Mouse (Mus musculus) liver, embryonic 13.5 days (tissue): ENCODE measurements around the gene 4930563M21Rik. TPM values are rescaled to one million over a fixed set of nuclear protein-coding genes. Genes with fewer than 3 reads are reported as not detected.
"Not testable (repeated sequence)": the region's sequence is repeated elsewhere in the genome, so short reads cannot be mapped to it uniquely, and the experiment has no call there.

Source experiments
- ATAC-seq: fragments of 200-750 bp; cut with Nextera tagmentation; 2 replicates; pipeline ENCODE4 v1.8.0; 2017; ENCODE audit warnings: low read depth, mild to moderate bottlenecking, moderate number of reproducible peaks, moderate library complexity
- DNase-seq: peaks from one replicate; pipeline ENCODE4 v3.0.0; 2022
- H3K27ac ChIP-seq: fragments of 300-500 bp; sonication (generic); 2 replicates; pipeline ENCODE4 v1.5.1; 2015; ENCODE audit warnings: moderate library complexity, mild to moderate bottlenecking, inconsistent platforms
- H3K27me3 ChIP-seq: fragments of 300-500 bp; sonication (generic); 2 replicates; pipeline ENCODE4 v1.6.1; 2015; ENCODE audit warnings: mild to moderate bottlenecking, inconsistent platforms
- H3K36me3 ChIP-seq: fragments of 300-500 bp; sonication (generic); 2 replicates; pipeline ENCODE4 v1.6.1; 2015; ENCODE audit warnings: mild to moderate bottlenecking, inconsistent platforms
- H3K4me1 ChIP-seq: fragments of 300-500 bp; sonication (generic); replicated peaks from 2 replicates; pipeline ENCODE4 v1.6.1; 2015; ENCODE audit warnings: inconsistent platforms
- H3K4me2 ChIP-seq: fragments of 300-500 bp; sonication (generic); 2 replicates; pipeline ENCODE4 v1.6.1; 2015; ENCODE audit warnings: inconsistent platforms, mild to moderate bottlenecking, moderate library complexity
- H3K4me3 ChIP-seq: fragments of 300-500 bp; sonication (generic); replicated peaks from 2 replicates; pipeline ENCODE4 v1.5.1; 2015; ENCODE audit warnings: mild to moderate bottlenecking, inconsistent platforms
- H3K9ac ChIP-seq: fragments of 300-500 bp; sonication (generic); 2 replicates; pipeline ENCODE4 v1.6.1; 2015; ENCODE audit warnings: mild to moderate bottlenecking, inconsistent platforms
- H3K9me3 ChIP-seq: fragments of 300-500 bp; sonication (generic); replicated peaks from 2 replicates; pipeline ENCODE4 v1.6.1; 2016; ENCODE audit warnings: inconsistent platforms
- WGBS: fragments of 180-500 bp; shearing (Covaris S2); methylation state at CpG from one replicate; pipeline ENCODE4 v1.1.7; 2015; ENCODE audit not compliant: insufficient replicate concordance; 5-methylcytosine and 5-hydroxymethylcytosine counted together
- polyA plus RNA-seq: library from polyadenylated mRNA; unstranded; fragments of >200 nt; fragmentation: Nextera tagmentation; extraction: Ambion mirVana; gene quantifications from 2 replicates; pipeline ENCODE4 v1.2.1, GENCODE M21; 2015

4930563M21Rik gene
- polyA plus RNA-seq, result not detected in 2 replicates

- H3K9me3 ChIP-seq, result no peaks in the 10 kb centered on the region
- no peak within 1 kb of the TSS for H3K27ac ChIP-seq
- H3K9ac ChIP-seq, result no peak within 1 kb of the TSS
- H3K27me3 ChIP-seq, result no peaks in the 10 kb centered on the region
- no peak within 1 kb of the TSS for H3K4me3 ChIP-seq
- H3K4me1 ChIP-seq, result no peaks in the 10 kb centered on the region
- no peak within 1 kb of the TSS for H3K4me2 ChIP-seq
- DNase-seq, result no peak
- WGBS, result 48% methylated on average over 4 of the region's 4 CpGs
- ATAC-seq, result no peak
- no peaks in the 10 kb centered on the region for H3K36me3 ChIP-seq
Observed at GRCm38 (mm10) chr9:56010450-56010849, at the start of gene 4930563M21Rik. TSS of gene 4930563M21Rik (minus strand) at chr9:56010550.

DNA sequence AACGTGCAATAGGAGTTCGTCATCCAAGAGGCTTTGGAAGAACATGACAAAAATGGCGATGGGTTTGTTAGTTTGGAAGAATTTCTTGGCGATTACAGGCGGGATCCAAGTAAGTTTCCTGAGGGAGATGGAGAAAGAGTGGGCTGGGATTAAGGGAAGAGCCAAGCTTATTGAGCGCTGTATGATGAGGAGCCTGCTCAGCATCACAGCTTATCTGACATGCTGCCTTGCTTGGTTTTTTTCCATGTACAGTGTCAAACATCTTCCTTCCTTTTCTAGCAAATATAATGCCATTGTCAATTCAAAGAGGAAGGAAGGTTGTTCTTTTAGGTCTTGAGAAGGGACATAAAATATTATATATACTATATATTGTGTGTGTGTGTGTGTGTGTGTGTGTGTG lies 45.8 kb upstream of the 4930563M21Rik start:
- Histone ChIP-seq H3K9ac (no peak overlapping the region), H3K9me3 (no peaks in the 10 kb centered on the region), H3K36me3 (peaks cover 24% of the 10 kb centered on the region), H3K4me3 (no peak overlapping the region), H3K27me3 (no peaks in the 10 kb centered on the region), H3K27ac (no peak overlapping the region), H3K4me2 (no peak overlapping the region), H3K4me1 (no peaks in the 10 kb centered on the region)
- DNase-seq (no peak), ATAC-seq (no peak)
- 83% methylated on average over 6 of the region's 6 CpGs for WGBS

DNA sequence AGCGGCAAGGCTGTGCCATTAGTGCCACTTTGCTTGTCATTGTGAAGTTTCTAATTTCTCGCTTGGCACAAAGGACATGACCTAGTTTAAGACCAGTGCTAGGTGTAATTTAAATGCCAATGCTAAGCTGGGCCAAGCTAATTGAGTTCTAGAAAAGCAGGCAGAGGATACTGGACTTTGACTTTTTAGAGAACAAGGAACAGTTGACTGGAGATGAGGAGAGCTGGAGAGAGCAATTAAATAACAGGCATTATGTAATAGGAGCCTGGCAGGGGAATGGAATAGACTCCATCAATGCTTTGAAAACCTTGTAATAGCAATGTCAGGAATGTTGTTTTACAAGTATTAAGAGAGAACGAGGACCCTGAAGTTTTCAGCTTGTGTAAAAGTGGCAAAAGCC lies 43.4 kb upstream of the 4930563M21Rik start:
- ATAC-seq, result no peak

DNA sequence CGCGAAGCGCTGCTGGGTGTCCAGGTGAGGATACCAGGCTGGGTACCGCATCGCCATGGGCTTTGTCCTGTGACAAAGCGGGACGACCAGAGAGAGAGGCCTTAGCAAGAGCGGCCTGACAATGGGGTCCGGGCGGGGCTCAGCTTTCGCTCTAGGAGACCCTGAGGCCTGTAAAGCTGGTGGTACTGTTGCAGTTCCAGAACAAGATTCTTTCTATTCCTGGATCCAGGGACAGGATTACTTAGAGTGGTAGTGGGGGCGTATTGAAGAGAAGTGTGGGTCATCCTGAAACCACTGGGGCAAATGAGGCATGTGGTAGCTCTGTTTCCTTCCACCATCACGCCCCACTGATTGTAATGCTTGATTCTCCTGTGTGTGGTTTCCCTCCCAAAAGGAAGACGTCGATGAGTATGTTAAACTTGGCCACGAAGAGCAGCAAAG lies 31.9 kb upstream of the 4930563M21Rik start:
- no peaks in the 10 kb centered on the region for H3K27me3 ChIP-seq
- 0% methylated on average over 16 of the region's 16 CpGs for WGBS
- ATAC-seq, result no peak
- peaks cover 19% of the 10 kb centered on the region for H3K4me1 ChIP-seq
- peak overlapping the region; percentile 76 for H3K4me3 ChIP-seq
- DNase-seq, result no peak
- H3K36me3 ChIP-seq, result peaks cover 3% of the 10 kb centered on the region; the same call in 1 of the 2 replicates
- H3K4me2 ChIP-seq, result peak overlapping the region; percentile 95
- H3K9me3 ChIP-seq, result no peaks in the 10 kb centered on the region
- H3K27ac ChIP-seq, result peak overlapping the region; percentile 70
- H3K9ac ChIP-seq, result peak overlapping the region; percentile 84

More for the DNA sequence above, 43.4 kb upstream of the 4930563M21Rik start:
- no peak overlapping the region for H3K4me2 ChIP-seq
- WGBS, result 70% methylated on average over 3 of the region's 3 CpGs
- no peak overlapping the region for H3K9ac ChIP-seq
- H3K4me1 ChIP-seq, result no peaks in the 10 kb centered on the region
- peaks cover 17% of the 10 kb centered on the region; the same call in 1 of the 2 replicates for H3K36me3 ChIP-seq
- H3K4me3 ChIP-seq, result no peak overlapping the region
- H3K27ac ChIP-seq, result no peak overlapping the region
- H3K27me3 ChIP-seq, result no peaks in the 10 kb centered on the region
- H3K9me3 ChIP-seq, result no peaks in the 10 kb centered on the region
- DNase-seq, result no peak

DNA sequence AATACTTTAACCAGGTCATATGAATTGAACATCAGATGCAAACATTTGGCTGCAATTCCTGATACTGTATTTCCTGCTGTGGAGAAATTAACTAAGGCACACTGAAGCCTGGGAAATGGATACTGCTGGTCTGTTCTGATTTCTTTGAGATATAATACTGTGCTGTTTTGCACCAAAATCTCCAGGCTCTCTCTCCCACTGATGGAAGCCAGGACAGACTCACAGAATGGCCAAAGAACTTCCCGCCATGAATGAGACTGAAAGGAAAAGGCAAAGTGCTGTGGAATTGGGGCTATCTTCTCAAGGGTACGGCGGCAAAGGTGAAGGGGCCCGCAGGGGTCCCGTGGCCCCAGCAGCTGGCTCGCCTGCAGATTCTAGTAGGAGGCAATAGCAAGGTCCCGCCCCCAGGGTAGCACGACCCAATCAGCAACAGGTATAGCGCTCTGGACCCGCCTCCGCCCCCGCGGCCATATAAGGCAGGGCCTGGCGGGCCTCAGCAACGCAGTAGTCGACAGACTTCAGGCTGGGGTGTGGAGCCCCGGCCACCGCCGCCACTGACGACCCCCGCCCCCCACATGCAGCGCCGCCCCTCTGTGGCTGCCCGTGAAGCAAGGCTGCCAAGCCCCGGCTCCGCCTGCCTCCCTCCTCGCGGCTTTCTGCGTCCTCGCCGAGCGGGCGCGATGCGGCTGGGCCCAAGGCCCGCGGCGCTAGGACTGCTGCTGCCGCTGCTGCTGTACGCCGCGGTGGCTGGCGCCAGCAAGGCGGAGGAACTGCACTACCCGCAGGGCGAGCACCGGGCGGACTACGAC lies 31.2 kb upstream of the 4930563M21Rik start, which contains the start of gene Rcn2:
Gene Rcn2, plus strand, starts transcription at position 474 of the 809 bp plus-strand sequence.
- under 1% methylated on average over 45 of the region's 49 CpGs for WGBS
- peak within 1 kb of the TSS; percentile 95 for H3K4me2 ChIP-seq
- DNase-seq, result peak; percentile 92

DNA sequence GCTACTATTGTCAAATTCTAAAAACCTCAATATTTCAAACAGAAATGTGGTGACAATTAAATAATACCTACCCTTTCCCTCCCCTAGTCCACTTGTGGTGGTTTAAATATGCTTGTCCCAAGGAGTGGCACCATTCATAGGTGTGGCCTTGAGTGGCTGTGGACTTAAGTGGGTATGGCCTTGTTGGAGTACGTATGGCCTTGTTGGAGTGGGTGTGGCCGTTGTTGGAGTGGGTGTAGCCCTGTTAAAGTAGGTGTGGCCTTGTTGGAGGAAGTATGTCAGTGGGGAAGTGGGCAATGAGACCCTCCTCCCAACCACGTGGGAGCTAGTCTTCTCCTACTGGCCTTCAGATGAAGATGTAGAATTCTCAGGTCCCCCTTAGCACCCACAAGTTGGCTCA lies 21.9 kb upstream of the 4930563M21Rik start:
- Histone ChIP-seq H3K9me3 (no peaks in the 10 kb centered on the region), H3K4me2 (no peak overlapping the region), H3K4me1 (peaks cover 2% of the 10 kb centered on the region; the same call in 1 of the 2 replicates), H3K27ac (no peak overlapping the region), H3K9ac (no peak overlapping the region), H3K27me3 (no peaks in the 10 kb centered on the region), H3K36me3 (no peaks in the 10 kb centered on the region), H3K4me3 (no peak overlapping the region)
- ATAC-seq, result no peak
- WGBS, result 36% methylated on average over 3 of the region's 3 CpGs
- DNase-seq, result no peak

More for the DNA sequence above, 31.2 kb upstream of the 4930563M21Rik start, which contains the start of gene Rcn2:
- Histone ChIP-seq H3K9ac (peak within 1 kb of the TSS; percentile 84), H3K27ac (peak within 1 kb of the TSS; percentile 70), H3K4me1 (peaks cover 19% of the 10 kb centered on the region), H3K9me3 (no peaks in the 10 kb centered on the region), H3K27me3 (no peaks in the 10 kb centered on the region), H3K36me3 (peaks cover 3% of the 10 kb centered on the region; the same call in 1 of the 2 replicates), H3K4me3 (peak within 1 kb of the TSS; percentile 76)
- peak; percentile 100 for ATAC-seq

GRCm38 (mm10) chr9:56027292-56027691 lies 16.9 kb upstream of the 4930563M21Rik start:
- Histone ChIP-seq H3K27me3 (no peaks in the 10 kb centered on the region), H3K9ac (no peak overlapping the region), H3K9me3 (no peaks in the 10 kb centered on the region), H3K27ac (no peak overlapping the region), H3K4me2 (no peak overlapping the region), H3K4me1 (peaks cover 2% of the 10 kb centered on the region; the same call in 1 of the 2 replicates), H3K4me3 (no peak overlapping the region), H3K36me3 (no peaks in the 10 kb centered on the region)
- 63% methylated on average over 16 of the region's 16 CpGs for WGBS
- no peak for ATAC-seq
- no peak for DNase-seq

DNA sequence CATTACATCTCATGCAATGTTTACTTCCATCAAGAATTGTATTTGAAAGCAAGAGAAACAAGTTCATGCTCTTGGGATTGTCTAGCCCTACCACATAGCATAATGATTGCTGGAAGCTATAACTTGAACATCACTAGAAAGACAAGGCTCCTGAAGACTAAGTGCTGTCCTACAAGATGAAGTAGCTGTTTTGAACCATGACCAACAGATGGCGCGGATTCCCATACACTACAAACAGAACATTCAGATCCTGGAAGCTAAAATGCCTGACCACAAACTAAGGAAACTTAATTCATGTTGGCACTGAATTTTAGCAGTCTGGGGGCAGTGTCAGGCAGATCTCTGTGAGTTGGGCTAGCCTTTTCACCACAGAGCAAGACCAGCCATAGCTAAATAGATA lies 14.4 kb upstream of the 4930563M21Rik start:
- Histone ChIP-seq H3K27ac (no peak overlapping the region), H3K9me3 (no peaks in the 10 kb centered on the region), H3K9ac (no peak overlapping the region), H3K4me2 (no peak overlapping the region), H3K4me3 (no peak overlapping the region), H3K36me3 (no peaks in the 10 kb centered on the region), H3K4me1 (no peaks in the 10 kb centered on the region), H3K27me3 (no peaks in the 10 kb centered on the region)
- WGBS, result 28% methylated on average over 2 of the region's 2 CpGs
- no peak for ATAC-seq
- DNase-seq, result no peak

DNA sequence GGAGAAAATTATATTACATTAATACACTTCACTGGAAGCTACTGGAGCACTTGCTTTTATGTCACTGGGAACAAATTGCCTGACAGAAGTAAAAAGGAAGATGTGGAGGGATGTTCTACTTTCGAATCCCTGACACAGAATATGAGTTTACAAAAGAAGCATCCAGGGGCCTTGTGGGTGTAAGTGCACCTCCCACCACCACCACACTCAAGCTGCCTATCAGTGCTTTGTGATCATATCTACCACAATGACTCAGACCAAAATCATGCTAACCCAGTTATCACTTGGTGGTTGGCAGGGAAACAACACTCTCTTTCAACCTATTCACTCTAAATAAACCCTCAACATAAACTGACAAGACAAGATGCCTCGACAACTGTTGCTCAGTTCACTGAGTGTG lies 5.7 kb downstream of the 4930563M21Rik start:
- not testable (repeated sequence) for H3K4me1 ChIP-seq, DNase-seq, ATAC-seq, H3K27me3 ChIP-seq, H3K9me3 ChIP-seq, H3K27ac ChIP-seq, H3K4me3 ChIP-seq, H3K9ac ChIP-seq, H3K36me3 ChIP-seq, H3K4me2 ChIP-seq
- WGBS, result no CpG with 5 or more reads among the region's 2 CpGs

- 0 out of 2 replicates have a peak, but pooled peaks have one; percentile 23 for ATAC-seq
- Histone ChIP-seq H3K36me3 (no peaks in the 10 kb centered on the region), H3K4me1 (no peaks in the 10 kb centered on the region), H3K9me3 (no peaks in the 10 kb centered on the region), H3K4me3 (no peak overlapping the region), H3K9ac (no peak overlapping the region), H3K4me2 (no peak overlapping the region), H3K27ac (no peak overlapping the region), H3K27me3 (no peaks in the 10 kb centered on the region)
- DNase-seq, result peak; percentile 20
- 5% methylated on average over 1 of the region's 1 CpGs for WGBS
Observed at GRCm38 (mm10) chr9:55946819-55947218, 63.5 kb downstream of the 4930563M21Rik start.

- Histone ChIP-seq H3K4me1 (peaks cover 25% of the 10 kb centered on the region), H3K9me3 (no peaks in the 10 kb centered on the region), H3K4me3 (no peak overlapping the region), H3K9ac (no peak overlapping the region), H3K36me3 (no peaks in the 10 kb centered on the region), H3K27ac (no peak overlapping the region), H3K4me2 (no peak overlapping the region), H3K27me3 (no peaks in the 10 kb centered on the region)
- DNase-seq, result no peak
- no peak for ATAC-seq
Observed at GRCm38 (mm10) chr9:55941356-55941755, 69.0 kb downstream of the 4930563M21Rik start.
